Mouse (Mus musculus) G1E (cell line): ENCODE data around the gene 5730455P16Rik.

ENCODE experiments used
- CTCF ChIP-seq: IDR thresholded peaks from 2 replicates; pipeline ENCODE4 v1.5.1; 2012; ENCODE audit warnings: low read depth, low read length, inconsistent platforms, mixed read lengths
- POLR2AphosphoS5 ChIP-seq: IDR thresholded peaks from 2 replicates; pipeline ENCODE4 v1.6.1; 2012; ENCODE audit warnings: low read depth, low read length, inconsistent platforms; ENCODE audit not compliant: insufficient replicate concordance

DNA sequence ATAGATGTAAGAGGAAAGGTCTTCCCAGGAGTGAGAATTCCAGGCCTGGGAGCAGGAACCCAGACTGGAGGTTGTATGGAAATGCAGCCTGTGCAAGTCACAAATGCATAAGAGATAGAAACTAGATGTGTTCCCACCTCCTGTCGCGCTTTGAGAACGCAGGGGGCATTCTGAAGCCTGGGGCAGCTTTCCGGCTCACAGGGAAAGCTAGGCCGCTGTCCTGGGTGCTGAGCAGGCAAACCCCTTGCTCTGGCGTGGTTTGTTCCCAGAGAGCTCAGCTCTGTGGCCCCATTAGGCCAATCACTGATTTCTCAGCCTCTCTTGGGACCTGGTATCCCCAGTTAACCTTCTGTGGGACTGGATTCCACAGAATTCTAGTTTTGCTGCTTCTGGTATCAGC is 65.3 kb downstream of the 5730455P16Rik start:
- TF ChIP-seq CTCF (no peak), POLR2AphosphoS5 (no peak)
